Mouse (Mus musculus) ES-E14 (cell line): ENCODE data around the gene Eva1a.

Experiments
- CHD2 ChIP-seq: IDR thresholded peaks from 2 replicates; pipeline ENCODE4 v1.6.1; 2014; ENCODE audit warnings: mild to moderate bottlenecking, low read depth, low read length, inconsistent platforms
- MAFK ChIP-seq: IDR thresholded peaks from 2 replicates; pipeline ENCODE4 v1.6.1; 2014; ENCODE audit warnings: mild to moderate bottlenecking, low read depth, low read length, inconsistent platforms; ENCODE audit not compliant: insufficient read depth
- ZC3H11A ChIP-seq: IDR thresholded peaks from 2 replicates; pipeline ENCODE4 v1.6.1; 2012; ENCODE audit warnings: low read depth, mild to moderate bottlenecking, inconsistent platforms, low read length, borderline replicate concordance
- ZNF384 ChIP-seq: IDR thresholded peaks from 2 replicates; pipeline ENCODE4 v1.6.1; 2012; ENCODE audit warnings: low read depth, low read length, inconsistent platforms

DNA sequence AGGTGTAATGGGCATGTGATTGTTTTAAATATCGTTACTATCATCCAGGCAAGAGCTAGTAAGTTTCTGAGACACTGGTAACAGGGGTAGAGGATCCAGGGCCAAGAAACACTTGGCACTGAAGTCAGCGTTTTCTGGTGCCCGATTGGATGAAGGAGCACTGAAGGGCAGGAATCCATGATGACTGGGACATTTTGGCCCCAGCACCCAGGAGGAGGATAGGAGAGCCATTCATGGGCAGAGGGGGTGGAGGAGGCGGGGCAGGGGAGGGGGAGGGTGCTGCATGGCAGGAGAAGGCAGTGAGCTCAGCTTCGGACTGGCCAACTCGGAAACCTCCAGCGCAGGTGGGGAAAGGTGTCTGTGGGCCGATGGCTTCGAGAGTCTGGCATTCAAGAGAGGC lies 9.4 kb downstream of the Eva1a start:
- TF ChIP-seq CHD2 (no peak), ZC3H11A (no peak), MAFK (no peak), ZNF384 (no peak)
